Mouse (Mus musculus): Measurements from ENCODE around the gene Hist1h3c.

DNA sequence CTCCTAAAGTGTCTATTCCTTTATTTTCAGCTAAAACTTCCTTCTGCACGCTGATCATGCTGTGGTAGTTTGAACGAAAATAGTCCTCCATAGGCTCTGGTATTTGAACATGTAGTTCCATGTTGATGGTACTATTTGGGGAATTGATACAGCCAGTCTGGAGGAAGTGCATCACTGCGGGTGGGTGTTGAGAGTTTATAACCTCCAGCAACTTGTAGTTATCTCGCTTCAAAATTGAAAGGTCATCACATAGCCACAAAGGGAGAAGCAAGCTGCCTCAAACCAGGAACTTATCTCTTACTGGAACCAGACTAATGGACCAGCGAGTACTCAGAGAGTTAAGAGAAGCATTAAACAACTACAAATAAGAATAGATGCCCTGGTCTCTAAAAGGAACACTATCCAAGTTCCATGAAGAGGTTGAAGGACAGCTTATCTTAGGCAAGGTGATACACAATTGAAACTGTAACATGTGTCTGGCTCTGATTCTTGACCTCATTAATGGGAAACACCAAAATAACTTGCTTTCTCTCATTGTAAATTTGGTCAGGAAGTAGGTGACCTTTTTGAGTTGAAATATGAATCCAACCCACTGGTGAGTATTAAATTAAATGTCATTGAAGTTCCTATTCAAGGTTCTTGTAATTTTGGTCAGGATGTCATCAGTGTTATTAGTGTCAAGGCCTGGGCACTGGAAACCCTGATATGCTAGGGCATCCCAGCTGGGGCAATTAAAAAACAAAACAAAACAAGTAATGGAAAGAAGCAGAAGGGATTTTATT, 28.9 kb downstream of the Hist1h3c start:
- TF ChIP-seq CTCF (IDR thresholded peaks at IDR 0.05; ENCODE audit: extremely low read depth, insufficient read length, insufficient replicate concordance, low read depth, low read length), result no peak
- TF ChIP-seq POLR2A (IDR thresholded peaks at IDR 0.05; ENCODE audit: low read depth, low read length), result no peak

Measured in small intestine, adult 2 months (tissue).